Mouse (Mus musculus) forebrain, embryonic 14.5 days (tissue): ENCODE data around the gene Hist1h3h. TPM values are rescaled to one million over a fixed set of nuclear protein-coding genes. Genes with fewer than 3 reads are reported as not detected.
"Not testable (repeated sequence)": the region's sequence is repeated elsewhere in the genome, so short reads cannot be mapped to it uniquely, and the experiment has no call there.

Experiments used
- ATAC-seq: fragments of 200-750 bp; cut with Nextera tagmentation; 2 replicates; pipeline ENCODE4 v1.8.0; 2017; ENCODE audit warnings: mild to moderate bottlenecking, moderate library complexity
- DNase-seq: peaks from one replicate; pipeline ENCODE4 v3.0.0-alpha.2; 2015; ENCODE audit warnings: low spot score
- H3K27ac ChIP-seq: fragments of 300-500 bp; sonication (generic); 2 replicates; pipeline ENCODE4 v1.5.1; 2014; ENCODE audit warnings: low read depth, mild to moderate bottlenecking, control low read depth, low read length, moderate library complexity
- H3K27me3 ChIP-seq: fragments of 300-500 bp; sonication (generic); replicated peaks from 2 replicates; pipeline ENCODE4 v1.6.1; 2014; ENCODE audit warnings: low read length, control low read depth, mixed read lengths; ENCODE audit not compliant: control insufficient read depth, insufficient read depth
- H3K36me3 ChIP-seq: fragments of 300-500 bp; sonication (generic); 2 replicates; pipeline ENCODE4 v1.6.1; 2014; ENCODE audit warnings: low read length, control low read depth; ENCODE audit not compliant: control insufficient read depth, insufficient read depth
- H3K4me1 ChIP-seq: fragments of 300-500 bp; sonication (generic); 2 replicates; pipeline ENCODE4 v1.6.1; 2014; ENCODE audit warnings: antibody characterized with exemption, low read length, control low read depth; ENCODE audit not compliant: control insufficient read depth, insufficient read depth
- H3K4me2 ChIP-seq: fragments of 300-500 bp; sonication (generic); 2 replicates; pipeline ENCODE4 v1.6.1; 2014; ENCODE audit warnings: mild to moderate bottlenecking, control low read depth, low read length
- H3K4me3 ChIP-seq: fragments of 300-500 bp; sonication (generic); 2 replicates; pipeline ENCODE4 v1.5.1; 2014; ENCODE audit warnings: low read depth, low read length, control low read depth
- H3K9ac ChIP-seq: fragments of 300-500 bp; sonication (generic); 2 replicates; pipeline ENCODE4 v1.6.1; 2014; ENCODE audit warnings: mild to moderate bottlenecking, low read length, control low read depth, moderate library complexity
- H3K9me3 ChIP-seq: fragments of 300-500 bp; sonication (generic); replicated peaks from 2 replicates; pipeline ENCODE4 v1.6.1; 2016; ENCODE audit warnings: low read length, control low read depth, mixed read lengths; ENCODE audit not compliant: control insufficient read depth
- WGBS: fragments of 180-500 bp; shearing (Covaris S2); extraction: QIAGEN DNeasy Blood & Tissue Kit; methylation state at CpG from one replicate; pipeline ENCODE4 v1.1.7; 2014; 5-methylcytosine and 5-hydroxymethylcytosine counted together
- polyA plus RNA-seq: library from polyadenylated mRNA; unstranded; fragments of >200 nt; fragmentation: Nextera tagmentation; extraction: Ambion mirVana; gene quantifications from 2 replicates; pipeline ENCODE4 v1.2.1, GENCODE M21; 2014

Gene Hist1h3h
- polyA plus RNA-seq, 1 experiment from 2014 or later: 7.3 TPM

DNA sequence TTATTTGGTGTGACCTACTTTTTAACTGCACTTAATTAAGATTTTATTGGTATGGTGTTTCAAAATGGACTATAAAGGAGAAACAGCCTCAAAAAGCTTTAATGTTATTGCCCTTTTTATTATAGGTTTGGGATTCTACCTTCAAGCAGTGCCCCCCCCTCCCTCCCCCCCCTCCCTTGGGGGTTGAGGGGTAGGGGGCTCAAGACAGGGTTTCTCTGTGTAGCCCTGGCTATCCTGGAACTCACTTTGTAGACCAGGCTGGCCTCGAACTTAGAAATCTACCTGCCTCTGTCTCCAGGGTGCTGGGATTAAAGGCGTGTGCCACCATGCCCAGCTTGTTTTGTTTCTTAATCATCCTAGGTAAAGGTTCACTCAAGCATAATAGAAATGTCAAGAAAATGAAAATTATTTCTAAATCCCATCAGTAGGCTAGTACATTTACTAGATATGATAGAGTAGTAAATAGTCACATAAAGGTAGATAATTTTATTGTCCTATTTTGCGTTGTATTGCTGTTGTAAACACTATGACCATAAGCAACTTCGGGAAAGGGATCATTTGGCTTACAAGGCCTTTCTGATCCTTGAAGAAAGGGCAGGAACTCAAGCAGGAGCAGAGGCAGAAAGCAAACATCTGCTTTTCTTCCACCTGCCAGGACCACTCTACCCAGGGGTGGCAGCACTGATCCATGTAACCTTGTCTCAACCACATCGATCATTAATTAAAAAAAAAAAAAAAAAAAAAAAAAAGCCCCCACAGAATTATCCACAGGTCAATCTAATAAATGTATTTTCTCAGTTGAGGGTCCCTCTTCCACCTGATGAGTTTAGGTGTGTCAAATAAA, 5.8 kb downstream of the Hist1h3h start:
- peak overlapping the region; percentile 56 for H3K4me2 ChIP-seq
- H3K36me3 ChIP-seq: no peaks in the 10 kb centered on the region
- no peak for DNase-seq
- peak overlapping the region; percentile 66 for H3K9ac ChIP-seq
- no peaks in the 10 kb centered on the region for H3K27me3 ChIP-seq
- peak overlapping the region; percentile 88; the same call in 1 of the 2 replicates for H3K27ac ChIP-seq
- WGBS: 20% methylated on average over 5 of the region's 5 CpGs
- no peak overlapping the region for H3K4me3 ChIP-seq
- H3K4me1 ChIP-seq: peaks cover 27% of the 10 kb centered on the region
- no peak for ATAC-seq
- no peaks in the 10 kb centered on the region for H3K9me3 ChIP-seq

DNA sequence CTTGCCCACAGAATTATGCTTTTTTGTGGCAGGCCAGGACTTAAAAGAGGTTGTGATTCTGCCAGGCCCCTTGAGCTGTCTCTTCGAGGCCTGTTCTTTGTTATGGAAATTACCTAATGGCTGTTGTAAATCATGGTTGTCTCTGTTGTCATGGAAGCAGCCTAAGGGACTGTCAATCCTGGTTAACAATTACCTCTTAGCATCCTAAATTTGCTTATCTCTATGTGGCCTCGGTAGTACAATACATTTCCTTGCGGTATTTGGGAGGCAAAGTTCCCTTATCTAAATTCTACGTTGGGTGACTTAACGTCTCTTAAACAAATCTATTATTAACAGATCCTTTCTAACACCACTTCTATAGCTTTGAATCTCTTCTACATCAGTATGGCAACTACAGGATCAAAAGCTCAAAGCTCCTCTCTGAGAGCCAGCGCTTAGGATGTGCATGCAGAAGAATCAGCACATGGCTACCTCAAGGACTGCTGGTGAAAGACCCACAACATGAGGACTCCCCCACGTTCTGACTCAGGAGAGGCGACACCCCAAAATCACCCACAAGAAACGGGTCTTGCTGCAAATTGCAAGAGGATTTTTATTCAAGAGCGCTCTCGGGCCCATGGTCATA, 10.6 kb downstream of the Hist1h3h start:
- Histone ChIP-seq H3K4me1 (peaks cover 7% of the 10 kb centered on the region; the same call in 1 of the 2 replicates), H3K27ac (peak overlapping the region; percentile 27; the same call in 1 of the 2 replicates), H3K4me3 (no peak overlapping the region), H3K27me3 (no peaks in the 10 kb centered on the region), H3K36me3 (no peaks in the 10 kb centered on the region), H3K9me3 (no peaks in the 10 kb centered on the region), H3K4me2 (no peak overlapping the region), H3K9ac (no peak overlapping the region)
- ATAC-seq (peak; percentile 75), DNase-seq (peak; percentile 66)
- 28% methylated on average over 11 of the region's 11 CpGs for WGBS

DNA sequence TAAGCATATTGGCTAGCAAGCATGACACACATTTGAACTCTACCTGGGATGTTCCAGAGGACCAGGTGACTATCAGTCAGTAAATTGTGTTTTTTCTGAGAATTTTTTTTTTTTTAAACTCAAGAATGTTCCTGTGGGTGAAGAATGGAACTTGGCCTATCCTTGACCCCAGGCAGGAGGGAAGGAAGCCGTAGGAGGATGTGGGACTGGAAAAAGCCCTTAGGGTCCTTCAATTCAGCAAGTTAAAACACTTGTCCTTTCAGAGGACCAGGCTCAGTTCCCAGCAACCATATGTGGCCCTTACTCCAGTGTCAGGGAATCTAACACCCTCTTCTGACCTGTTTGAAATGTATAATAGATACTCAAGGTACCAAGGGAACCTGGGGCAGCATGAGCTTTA, 12.1 kb downstream of the Hist1h3h start:
- Histone ChIP-seq H3K9ac (no peak overlapping the region), H3K9me3 (no peaks in the 10 kb centered on the region), H3K27me3 (no peaks in the 10 kb centered on the region), H3K36me3 (no peaks in the 10 kb centered on the region), H3K27ac (no peak overlapping the region), H3K4me2 (no peak overlapping the region), H3K4me3 (no peak overlapping the region), H3K4me1 (peaks cover 7% of the 10 kb centered on the region; the same call in 1 of the 2 replicates)
- WGBS: 69% methylated on average over 1 of the region's 1 CpGs
- DNase-seq (no peak), ATAC-seq (no peak)

DNA sequence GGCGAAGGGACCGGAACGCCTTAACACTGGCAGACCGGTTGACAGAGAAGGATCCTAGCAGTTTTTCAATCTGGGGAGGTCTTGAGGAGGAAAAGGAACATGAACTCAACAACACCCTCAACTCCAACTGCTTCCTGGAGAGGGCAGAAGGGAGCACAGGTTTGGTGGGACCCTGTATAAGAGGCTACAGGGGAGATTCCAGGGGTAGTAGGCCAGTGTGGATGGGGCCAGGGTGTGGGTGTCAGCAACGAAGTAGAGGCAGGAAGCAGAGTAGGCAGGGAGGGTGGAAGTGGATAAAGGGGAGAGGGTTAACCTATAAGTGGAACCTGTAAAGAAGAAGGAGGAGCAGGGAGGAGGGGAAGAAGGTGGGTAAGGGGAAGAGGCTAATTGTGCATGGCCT, 16.0 kb downstream of the Hist1h3h start:
- Histone ChIP-seq H3K27me3 (no peaks in the 10 kb centered on the region), H3K36me3 (no peaks in the 10 kb centered on the region), H3K4me3 (no peak overlapping the region), H3K4me1 (peaks cover 11% of the 10 kb centered on the region), H3K4me2 (no peak overlapping the region), H3K9ac (no peak overlapping the region), H3K9me3 (no peaks in the 10 kb centered on the region), H3K27ac (peak overlapping the region; percentile 97)
- WGBS: 66% methylated on average over 5 of the region's 5 CpGs
- no peak; the same call in 1 of the 2 replicates for ATAC-seq
- no peak for DNase-seq

DNA sequence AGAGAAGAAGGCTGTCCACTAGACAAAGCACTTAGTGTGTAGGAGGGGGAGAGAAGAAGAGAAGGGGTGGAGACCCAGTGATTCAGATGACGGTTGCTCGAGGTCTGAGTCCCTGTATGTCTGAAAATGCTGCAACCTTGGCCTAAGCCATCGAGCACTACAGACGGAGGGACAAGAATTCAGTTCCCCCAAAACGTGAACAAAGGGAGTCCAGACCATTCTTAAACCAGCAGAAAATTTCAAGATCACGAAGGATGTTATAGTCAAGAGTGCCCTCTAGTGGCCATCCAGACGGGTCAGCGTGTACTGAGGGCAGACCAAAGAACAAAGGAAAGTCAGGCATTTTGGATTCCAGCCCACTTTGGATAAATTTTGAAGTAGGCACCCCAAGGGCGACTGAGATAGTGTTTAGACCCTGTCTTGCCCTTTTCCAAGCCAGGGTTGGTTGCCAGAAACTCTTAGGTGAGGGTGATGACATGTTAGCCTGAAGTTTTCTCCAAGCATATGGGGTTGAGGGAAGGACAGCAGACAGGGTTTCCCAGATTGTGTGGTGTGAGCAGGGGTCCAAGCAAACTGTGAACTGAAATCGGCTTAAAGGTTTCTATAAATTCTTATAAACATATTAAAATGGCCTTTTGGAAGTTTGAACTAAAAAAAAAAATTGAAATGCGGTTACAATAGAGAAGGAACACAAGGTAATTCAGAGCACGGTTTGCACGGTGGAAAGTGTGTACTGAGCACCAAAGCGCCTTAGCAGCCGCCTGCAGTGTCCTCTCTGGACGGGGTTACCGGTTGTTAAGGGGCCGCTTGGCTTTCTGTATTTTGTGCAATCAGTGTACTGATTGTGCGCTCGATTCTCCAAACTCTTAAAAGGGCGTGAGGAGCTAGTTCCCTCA, 16.8 kb downstream of the Hist1h3h start:
- Histone ChIP-seq H3K4me2 (peak overlapping the region; percentile 68), H3K9me3 (no peaks in the 10 kb centered on the region), H3K36me3 (no peaks in the 10 kb centered on the region), H3K27me3 (no peaks in the 10 kb centered on the region), H3K4me3 (peak overlapping the region; percentile 48), H3K9ac (peak overlapping the region; percentile 76), H3K27ac (peak overlapping the region; percentile 97), H3K4me1 (peaks cover 11% of the 10 kb centered on the region)
- under 1% methylated on average over 21 of the region's 21 CpGs for WGBS
- peak; percentile 76 for ATAC-seq
- DNase-seq: peak; percentile 97

DNA sequence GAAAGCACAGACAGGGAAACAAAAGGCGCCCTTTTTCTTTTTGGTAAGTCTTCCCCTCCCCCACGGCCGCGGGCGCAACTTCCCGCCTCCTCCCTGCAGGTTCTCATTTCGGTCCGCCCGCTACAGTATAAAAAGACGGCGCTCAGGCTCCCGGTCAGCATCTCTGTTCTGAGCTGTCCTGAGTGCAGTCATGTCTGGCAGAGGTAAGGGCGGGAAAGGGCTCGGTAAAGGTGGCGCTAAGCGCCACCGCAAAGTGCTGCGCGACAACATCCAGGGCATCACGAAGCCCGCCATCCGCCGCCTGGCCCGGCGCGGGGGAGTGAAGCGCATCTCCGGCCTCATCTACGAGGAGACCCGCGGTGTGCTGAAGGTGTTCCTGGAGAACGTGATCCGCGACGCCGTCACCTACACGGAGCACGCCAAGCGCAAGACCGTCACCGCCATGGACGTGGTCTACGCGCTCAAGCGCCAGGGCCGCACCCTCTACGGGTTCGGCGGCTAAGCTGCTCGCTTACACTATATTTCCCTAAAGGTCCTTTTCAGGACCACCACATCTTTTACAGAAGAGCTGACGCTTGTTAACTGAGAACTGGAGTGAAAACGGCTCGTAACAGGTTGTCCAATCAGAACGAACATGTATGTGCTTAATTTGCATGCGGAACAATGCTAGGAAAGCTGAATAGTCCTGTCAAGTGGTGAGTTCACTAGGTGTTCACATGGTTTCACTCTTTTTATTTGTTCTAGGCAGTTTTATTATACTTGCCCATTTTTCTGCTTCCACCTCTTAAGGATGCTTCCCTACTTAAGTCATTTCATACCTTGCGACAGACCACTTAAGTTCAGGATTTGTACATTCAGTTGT, 17.7 kb downstream of the Hist1h3h start, which contains the start of gene Hist1h4j:
Gene Hist1h4j, plus strand, starts transcription at position 159 of the 862 bp plus-strand sequence.
- not testable (repeated sequence) for H3K27me3 ChIP-seq, H3K9me3 ChIP-seq, H3K36me3 ChIP-seq
- H3K9ac ChIP-seq: peak within 1 kb of the TSS; percentile 76
- H3K27ac ChIP-seq: peak within 1 kb of the TSS; percentile 97
- H3K4me2 ChIP-seq: peak within 1 kb of the TSS; percentile 68
- 0% methylated on average over 37 of the region's 56 CpGs for WGBS
- ATAC-seq: peak; percentile 92
- H3K4me1 ChIP-seq: peaks cover 11% of the 10 kb centered on the region
- H3K4me3 ChIP-seq: peak within 1 kb of the TSS; percentile 48
- peak; percentile 95 for DNase-seq

DNA sequence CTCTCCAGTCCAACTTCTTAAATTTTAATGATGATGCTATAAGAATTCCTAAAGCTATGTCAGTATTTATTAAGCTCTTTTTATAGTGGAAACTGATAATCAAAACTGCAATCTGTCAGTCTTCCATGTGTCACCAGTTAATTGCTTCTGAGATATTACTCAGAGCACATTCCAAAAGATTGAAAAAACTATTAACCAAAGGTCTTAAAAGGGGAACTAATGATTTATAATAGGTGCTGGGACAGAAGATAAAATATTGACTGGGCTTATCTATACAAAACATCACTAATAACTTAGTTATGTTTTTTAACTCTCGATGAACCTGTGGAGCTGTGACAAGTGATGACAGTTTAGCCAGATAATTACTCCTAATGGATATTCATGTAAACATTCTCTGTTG, 27.5 kb downstream of the Hist1h3h start:
- ATAC-seq (no peak), DNase-seq (no peak)
- Histone ChIP-seq H3K27ac (no peak overlapping the region), H3K36me3 (no peaks in the 10 kb centered on the region), H3K27me3 (no peaks in the 10 kb centered on the region), H3K9ac (no peak overlapping the region), H3K9me3 (no peaks in the 10 kb centered on the region), H3K4me2 (no peak overlapping the region), H3K4me3 (no peak overlapping the region), H3K4me1 (peaks cover 17% of the 10 kb centered on the region)
- 96% methylated on average over 1 of the region's 1 CpGs for WGBS
